Mouse (Mus musculus) brain, embryonic 14.5 days (tissue): Measurements from ENCODE around the gene Tbx6.

ENCODE experiments used
- CTCF ChIP-seq: fragments of 200-500 bp; IDR thresholded peaks from 2 replicates; pipeline ENCODE4 v1.5.1; 2012; ENCODE audit warnings: inconsistent platforms, mild to moderate bottlenecking, moderate library complexity, borderline replicate concordance; ENCODE audit not compliant: insufficient read depth, insufficient read length; ENCODE audit errors: extremely low read depth
- POLR2A ChIP-seq: fragments of 200-500 bp; IDR thresholded peaks from 2 replicates; pipeline ENCODE4 v1.6.1; 2012; ENCODE audit warnings: mild to moderate bottlenecking, inconsistent platforms, borderline replicate concordance; ENCODE audit not compliant: poor library complexity, insufficient read depth, insufficient read length, severe bottlenecking; ENCODE audit errors: extremely low read depth

- TF ChIP-seq POLR2A = no peak
- TF ChIP-seq CTCF = no peak
Measured at GRCm38 (mm10) chr7:126801057-126801422, 19.8 kb downstream of the Tbx6 start.
